Mouse (Mus musculus): ENCODE results near the gene Slc38a10. TPM values are rescaled to one million over a fixed set of nuclear protein-coding genes. Genes with fewer than 3 reads are reported as not detected.
A peak's percentile ranks its signal among the peaks of the same experiment; 100 is the strongest.

Gene Slc38a10
- polyA plus RNA-seq, 1 experiment = 134 TPM

DNA sequence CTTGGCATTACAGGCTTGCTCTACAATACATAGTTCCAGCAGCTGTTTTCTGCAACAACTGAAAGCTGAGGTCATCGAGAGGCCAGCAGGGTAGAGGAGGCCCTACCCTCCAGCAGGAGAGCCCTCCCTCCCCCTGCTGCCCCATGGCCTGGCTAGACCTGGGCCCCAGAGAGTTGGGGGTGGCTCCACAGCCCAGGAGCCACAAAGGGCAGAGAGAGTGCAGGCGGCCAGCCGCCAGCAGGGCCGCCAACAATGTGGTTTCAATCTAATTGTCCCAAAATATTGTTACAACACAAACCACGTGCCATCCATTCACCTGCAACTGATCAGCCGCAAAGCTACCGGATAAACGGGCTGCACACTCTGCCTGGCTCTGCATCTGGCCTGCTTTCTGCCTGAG, 20.0 kb upstream of the Slc38a10 start:
- no peak for DNase-seq (ENCODE audit: low read depth)
- no peak for TF ChIP-seq CTCF (IDR thresholded peaks at IDR 0.05; ENCODE audit: borderline replicate concordance, extremely low read depth, insufficient read depth, insufficient read length)
- TF ChIP-seq POLR2A (IDR thresholded peaks at IDR 0.05; ENCODE audit: borderline replicate concordance, extremely low read depth, insufficient read depth, insufficient read length, poor library complexity, severe bottlenecking) = no peak

DNA sequence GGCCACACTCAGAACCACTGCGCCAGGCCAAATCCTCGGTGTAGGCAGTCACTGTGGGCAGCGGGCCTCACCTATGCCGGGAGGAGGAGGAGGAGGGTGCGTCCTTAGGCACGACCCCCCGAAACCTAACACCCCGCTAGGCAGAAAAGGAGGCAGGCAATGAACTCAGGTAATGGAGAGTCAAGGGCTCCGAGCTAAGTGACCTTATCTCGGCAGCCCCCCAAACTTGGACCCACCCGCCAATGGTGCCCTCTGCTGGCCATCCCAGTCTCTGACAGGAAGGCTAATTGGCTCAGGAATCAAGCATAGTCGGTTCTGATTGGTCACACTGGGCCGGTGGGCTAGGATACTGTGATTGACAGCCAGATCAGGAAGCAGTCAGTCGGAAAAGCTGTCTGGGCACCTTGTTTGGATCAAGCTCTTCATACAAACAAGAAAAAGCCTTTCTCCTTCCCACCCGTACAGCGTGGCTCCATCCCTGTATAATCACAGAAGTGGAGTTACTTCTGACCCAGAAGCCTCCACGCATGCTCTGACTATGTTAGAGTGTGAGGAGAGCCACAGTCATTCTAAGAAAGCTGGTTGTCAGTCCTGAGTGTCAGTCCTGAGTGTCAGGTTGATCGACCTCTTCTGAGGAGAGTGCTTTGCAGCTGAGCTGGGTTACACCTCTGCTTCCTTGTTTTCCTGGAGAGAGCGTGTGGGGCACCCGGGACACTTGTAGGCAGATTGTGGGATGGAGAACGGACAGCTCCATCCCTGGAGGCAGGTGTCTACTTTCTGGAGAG, 18.3 kb upstream of the Slc38a10 start:
- DNase-seq (ENCODE audit: low read depth) = peak; percentile 91
- TF ChIP-seq POLR2A (IDR thresholded peaks at IDR 0.05; ENCODE audit: borderline replicate concordance, extremely low read depth, insufficient read depth, insufficient read length, poor library complexity, severe bottlenecking) = no peak
- TF ChIP-seq CTCF (IDR thresholded peaks at IDR 0.05; ENCODE audit: borderline replicate concordance, extremely low read depth, insufficient read depth, insufficient read length) = peak; percentile 90

DNA sequence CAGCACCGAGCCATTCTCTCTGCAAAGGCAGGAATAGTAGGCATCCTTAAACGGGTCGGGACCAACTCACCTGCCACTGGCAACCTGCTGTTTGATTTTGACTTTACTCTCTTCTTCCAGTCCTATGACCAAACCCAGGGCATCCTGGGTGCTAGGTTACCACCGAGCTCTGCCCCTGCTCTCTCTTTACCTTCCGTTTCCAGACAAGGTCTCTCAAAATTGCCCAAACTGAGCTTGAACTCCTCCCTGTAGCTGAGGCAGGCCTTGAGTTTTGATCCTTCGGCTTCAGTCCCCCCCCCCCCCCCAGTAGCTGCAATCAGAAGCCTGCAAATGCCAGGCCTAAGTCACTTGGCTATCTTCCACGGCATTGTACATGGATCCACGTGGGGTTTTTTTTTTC, 17.4 kb upstream of the Slc38a10 start:
- TF ChIP-seq POLR2A (IDR thresholded peaks at IDR 0.05; ENCODE audit: borderline replicate concordance, extremely low read depth, insufficient read depth, insufficient read length, poor library complexity, severe bottlenecking) = no peak
- TF ChIP-seq CTCF (IDR thresholded peaks at IDR 0.05; ENCODE audit: borderline replicate concordance, extremely low read depth, insufficient read depth, insufficient read length) = no peak

DNA sequence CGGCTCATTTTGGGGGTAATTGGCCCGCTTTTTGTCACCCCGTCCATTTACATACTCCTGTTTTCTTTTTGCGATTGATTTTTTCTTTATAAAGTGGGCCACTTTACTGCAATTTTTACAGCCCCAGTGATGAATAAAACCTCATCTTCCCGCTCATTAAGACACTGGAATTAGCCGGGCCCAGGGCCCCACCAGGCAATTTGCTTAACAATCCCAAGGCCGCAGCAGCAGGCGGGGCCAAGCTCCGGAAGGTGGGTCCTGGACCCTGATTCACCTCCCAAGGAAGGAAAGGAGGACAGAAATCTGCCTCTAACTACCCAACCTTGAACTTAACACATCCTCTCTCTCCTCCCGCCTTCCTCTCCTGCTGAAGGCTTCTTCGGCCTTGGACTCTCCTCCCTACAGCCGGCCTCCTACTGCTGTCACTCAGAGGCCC, 16.8 kb upstream of the Slc38a10 start:
- DNase-seq (ENCODE audit: low read depth) = peak; percentile 77
- no peak for TF ChIP-seq CTCF (IDR thresholded peaks at IDR 0.05; ENCODE audit: borderline replicate concordance, extremely low read depth, insufficient read depth, insufficient read length)
- TF ChIP-seq POLR2A (IDR thresholded peaks at IDR 0.05; ENCODE audit: borderline replicate concordance, extremely low read depth, insufficient read depth, insufficient read length, poor library complexity, severe bottlenecking) = no peak

More for the DNA sequence above, 17.4 kb upstream of the Slc38a10 start:
- DNase-seq (ENCODE audit: low read depth) = no peak

DNA sequence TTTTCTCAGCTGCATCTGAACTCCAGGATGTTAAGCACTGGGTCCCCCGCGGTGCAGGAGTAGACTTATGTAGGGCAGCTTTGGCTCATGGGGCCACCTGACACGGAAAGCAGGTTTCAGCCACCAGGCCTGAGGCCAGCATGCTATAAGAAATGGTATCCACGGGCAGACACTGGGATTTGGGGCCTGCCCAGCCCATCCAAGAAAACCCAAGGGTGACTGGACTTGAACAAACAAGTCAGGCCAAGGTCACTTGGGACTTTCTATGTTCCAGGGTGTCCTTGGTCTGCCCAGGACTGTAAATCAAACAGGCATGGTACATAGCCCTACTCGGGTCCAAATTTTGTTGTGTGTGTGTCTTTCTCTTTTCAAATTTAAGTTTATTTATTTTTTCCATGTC, 15.9 kb upstream of the Slc38a10 start:
- DNase-seq (ENCODE audit: low read depth) = no peak
- TF ChIP-seq POLR2A (IDR thresholded peaks at IDR 0.05; ENCODE audit: borderline replicate concordance, extremely low read depth, insufficient read depth, insufficient read length, poor library complexity, severe bottlenecking) (no peak), CTCF (IDR thresholded peaks at IDR 0.05; ENCODE audit: borderline replicate concordance, extremely low read depth, insufficient read depth, insufficient read length) (no peak)

GRCm38 (mm10) chr11:120164471-120165261, 13.5 kb upstream of the Slc38a10 start:
- no peak for DNase-seq (ENCODE audit: low read depth)
- TF ChIP-seq CTCF (IDR thresholded peaks at IDR 0.05; ENCODE audit: borderline replicate concordance, extremely low read depth, insufficient read depth, insufficient read length) (no peak), POLR2A (IDR thresholded peaks at IDR 0.05; ENCODE audit: borderline replicate concordance, extremely low read depth, insufficient read depth, insufficient read length, poor library complexity, severe bottlenecking) (no peak)

DNA sequence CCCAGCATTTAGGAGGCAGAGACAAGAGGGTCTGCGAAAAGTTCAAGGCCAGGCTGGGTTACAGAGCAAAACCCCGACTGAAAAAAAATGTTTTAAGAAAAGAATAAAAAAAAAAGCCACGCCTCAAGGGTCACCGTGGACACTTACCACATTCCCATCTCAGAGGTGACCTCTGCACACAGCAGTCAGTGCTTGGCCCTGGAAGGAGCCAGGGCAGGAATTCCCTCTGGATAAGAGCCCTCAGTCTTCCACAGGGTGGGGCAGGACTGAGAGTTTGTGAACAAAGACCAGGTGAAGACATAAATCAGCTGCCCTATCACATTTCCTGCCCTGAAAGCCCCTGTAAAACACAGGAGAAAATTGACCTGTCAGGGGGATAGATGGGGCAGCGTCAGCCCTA, 12.9 kb upstream of the Slc38a10 start:
- no peak for TF ChIP-seq CTCF (IDR thresholded peaks at IDR 0.05; ENCODE audit: borderline replicate concordance, extremely low read depth, insufficient read depth, insufficient read length)
- no peak for TF ChIP-seq POLR2A (IDR thresholded peaks at IDR 0.05; ENCODE audit: borderline replicate concordance, extremely low read depth, insufficient read depth, insufficient read length, poor library complexity, severe bottlenecking)
- no peak for DNase-seq (ENCODE audit: low read depth)

GRCm38 (mm10) chr11:120163207-120163606, 12.1 kb upstream of the Slc38a10 start:
- DNase-seq (ENCODE audit: low read depth) = no peak
- no peak for TF ChIP-seq POLR2A (IDR thresholded peaks at IDR 0.05; ENCODE audit: borderline replicate concordance, extremely low read depth, insufficient read depth, insufficient read length, poor library complexity, severe bottlenecking)
- peak; percentile 6; the same call in 1 of the 2 replicates for TF ChIP-seq CTCF (IDR thresholded peaks at IDR 0.05; ENCODE audit: borderline replicate concordance, extremely low read depth, insufficient read depth, insufficient read length)

- TF ChIP-seq CTCF (IDR thresholded peaks at IDR 0.05; ENCODE audit: borderline replicate concordance, extremely low read depth, insufficient read depth, insufficient read length) (no peak), POLR2A (IDR thresholded peaks at IDR 0.05; ENCODE audit: borderline replicate concordance, extremely low read depth, insufficient read depth, insufficient read length, poor library complexity, severe bottlenecking) (no peak)
- DNase-seq (ENCODE audit: low read depth) = no peak
Measured at GRCm38 (mm10) chr11:120161245-120161644, 10.1 kb upstream of the Slc38a10 start.

GRCm38 (mm10) chr11:120160478-120160877, 9.3 kb upstream of the Slc38a10 start:
- DNase-seq (ENCODE audit: low read depth) = peak; percentile 34
- TF ChIP-seq POLR2A (IDR thresholded peaks at IDR 0.05; ENCODE audit: borderline replicate concordance, extremely low read depth, insufficient read depth, insufficient read length, poor library complexity, severe bottlenecking) = no peak
- TF ChIP-seq CTCF (IDR thresholded peaks at IDR 0.05; ENCODE audit: borderline replicate concordance, extremely low read depth, insufficient read depth, insufficient read length) = peak; percentile 60

DNA sequence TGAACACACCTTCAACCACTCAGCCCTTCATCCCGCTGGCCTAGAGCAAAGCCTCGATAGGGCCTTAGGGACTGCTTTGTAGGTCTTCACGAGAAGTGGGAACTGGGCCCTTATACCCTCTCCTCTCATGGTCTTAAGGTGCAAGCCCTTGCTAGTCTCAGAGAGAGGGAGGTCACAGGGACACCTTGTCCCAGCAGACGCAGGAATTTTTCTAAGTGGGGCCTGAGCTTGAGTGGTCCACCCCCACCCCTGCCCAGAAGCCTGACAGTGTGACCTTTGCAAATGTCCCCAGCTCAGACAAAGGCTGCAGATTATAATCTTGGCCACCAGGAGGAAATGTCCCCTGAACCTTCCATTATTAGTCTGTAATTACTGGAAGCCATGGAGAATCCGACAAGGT, 8.5 kb upstream of the Slc38a10 start:
- no peak for DNase-seq (ENCODE audit: low read depth)
- TF ChIP-seq CTCF (IDR thresholded peaks at IDR 0.05; ENCODE audit: borderline replicate concordance, extremely low read depth, insufficient read depth, insufficient read length) = no peak
- no peak for TF ChIP-seq POLR2A (IDR thresholded peaks at IDR 0.05; ENCODE audit: borderline replicate concordance, extremely low read depth, insufficient read depth, insufficient read length, poor library complexity, severe bottlenecking)
